Mouse (Mus musculus) embryonic facial prominence, embryonic 15.5 days (tissue): ENCODE measurements around the gene Ptcd3. TPM values are rescaled to one million over a fixed set of nuclear protein-coding genes. Genes with fewer than 3 reads are reported as not detected.
"Not testable (repeated sequence)": the region's sequence is repeated elsewhere in the genome, so short reads cannot be mapped to it uniquely, and the experiment has no call there.

Experiments used
- ATAC-seq: fragments of 200-750 bp; cut with Nextera tagmentation; 2 replicates; pipeline ENCODE4 v1.8.0; 2017; ENCODE audit warnings: low read depth, moderate TSS enrichment; ENCODE audit not compliant: insufficient number of reproducible peaks, low FRiP score, low TSS enrichment
- H3K27ac ChIP-seq: fragments of 300-500 bp; sonication (generic); replicated peaks from 2 replicates; pipeline ENCODE4 v1.5.1; 2015; ENCODE audit warnings: mild to moderate bottlenecking, inconsistent platforms
- H3K27me3 ChIP-seq: fragments of 300-500 bp; sonication (generic); 2 replicates; pipeline ENCODE4 v1.6.1; 2015; ENCODE audit warnings: inconsistent platforms
- H3K36me3 ChIP-seq: fragments of 300-500 bp; sonication (generic); 2 replicates; pipeline ENCODE4 v1.6.1; 2015; ENCODE audit warnings: mild to moderate bottlenecking, inconsistent platforms
- H3K4me1 ChIP-seq: fragments of 300-500 bp; sonication (generic); 2 replicates; pipeline ENCODE4 v1.6.1; 2015; ENCODE audit warnings: inconsistent platforms
- H3K4me2 ChIP-seq: fragments of 300-500 bp; sonication (generic); replicated peaks from 2 replicates; pipeline ENCODE4 v1.6.1; 2015; ENCODE audit warnings: mild to moderate bottlenecking, inconsistent platforms
- H3K4me3 ChIP-seq: fragments of 300-500 bp; sonication (generic); replicated peaks from 2 replicates; pipeline ENCODE4 v1.5.1; 2015; ENCODE audit warnings: mild to moderate bottlenecking, inconsistent platforms
- H3K9ac ChIP-seq: fragments of 300-500 bp; sonication (generic); 2 replicates; pipeline ENCODE4 v1.6.1; 2015; ENCODE audit warnings: inconsistent platforms
- H3K9me3 ChIP-seq: fragments of 300-500 bp; sonication (generic); replicated peaks from 2 replicates; pipeline ENCODE4 v1.6.1; 2016; ENCODE audit warnings: inconsistent platforms
- WGBS: fragments of 180-500 bp; shearing (Covaris S2); methylation state at CpG from one replicate; pipeline ENCODE4 v1.1.7; 2015; 5-methylcytosine and 5-hydroxymethylcytosine counted together
- polyA plus RNA-seq: library from polyadenylated mRNA; unstranded; fragments of >200 nt; fragmentation: Nextera tagmentation; extraction: Ambion mirVana; gene quantifications from 2 replicates; pipeline ENCODE4 v1.2.1, GENCODE M21; 2015

Ptcd3 gene
- polyA plus RNA-seq, 1 experiment from 2014 or later = 86.1 TPM

- H3K4me1 ChIP-seq = peaks cover 11% of the 10 kb centered on the region
- 84% methylated on average over 10 of the region's 10 CpGs for WGBS
- no peak for ATAC-seq
Observed at GRCm38 (mm10) chr6:71930053-71930452, 21.5 kb upstream of the Ptcd3 start.

GRCm38 (mm10) chr6:71927911-71928310 lies 19.4 kb upstream of the Ptcd3 start:
- Histone ChIP-seq H3K27me3 (no peaks in the 10 kb centered on the region), H3K4me1 (no peaks in the 10 kb centered on the region), H3K4me3 (no peak overlapping the region), H3K9ac (no peak overlapping the region), H3K27ac (no peak overlapping the region), H3K4me2 (no peak overlapping the region), H3K9me3 (no peaks in the 10 kb centered on the region), H3K36me3 (peaks cover 90% of the 10 kb centered on the region)
- no peak; the same call in 1 of the 2 replicates for ATAC-seq

More at GRCm38 (mm10) chr6:71930053-71930452, 21.5 kb upstream of the Ptcd3 start:
- Histone ChIP-seq H3K9me3 (no peaks in the 10 kb centered on the region), H3K27ac (no peak overlapping the region), H3K27me3 (no peaks in the 10 kb centered on the region), H3K36me3 (peaks cover 83% of the 10 kb centered on the region), H3K9ac (no peak overlapping the region), H3K4me2 (no peak overlapping the region), H3K4me3 (no peak overlapping the region)

- 85% methylated on average over 5 of the region's 5 CpGs for WGBS
- not testable (repeated sequence) for H3K4me1 ChIP-seq, H3K27ac ChIP-seq, H3K27me3 ChIP-seq, H3K4me3 ChIP-seq, H3K9ac ChIP-seq, ATAC-seq, H3K9me3 ChIP-seq, H3K4me2 ChIP-seq
- H3K36me3 ChIP-seq = peaks cover 88% of the 10 kb centered on the region
Observed at GRCm38 (mm10) chr6:71925233-71925632, 16.7 kb upstream of the Ptcd3 start.

- Histone ChIP-seq H3K9me3 (no peaks in the 10 kb centered on the region), H3K9ac (no peak overlapping the region), H3K27ac (no peak overlapping the region), H3K4me3 (no peak overlapping the region), H3K36me3 (peaks cover 87% of the 10 kb centered on the region), H3K4me2 (no peak overlapping the region), H3K4me1 (no peaks in the 10 kb centered on the region), H3K27me3 (no peaks in the 10 kb centered on the region)
- WGBS = 93% methylated on average over 7 of the region's 7 CpGs
- ATAC-seq = no peak
Observed at GRCm38 (mm10) chr6:71920752-71921151, 12.2 kb upstream of the Ptcd3 start.

GRCm38 (mm10) chr6:71911686-71912450 lies 3.3 kb upstream of the Ptcd3 start:
- no peak overlapping the region for H3K4me2 ChIP-seq
- H3K36me3 ChIP-seq = peaks cover 26% of the 10 kb centered on the region
- H3K4me1 ChIP-seq = peaks cover 3% of the 10 kb centered on the region
- H3K27ac ChIP-seq = no peak overlapping the region
- no peak overlapping the region for H3K4me3 ChIP-seq
- H3K9me3 ChIP-seq = no peaks in the 10 kb centered on the region
- 85% methylated on average over 5 of the region's 5 CpGs for WGBS
- no peaks in the 10 kb centered on the region for H3K27me3 ChIP-seq
- no peak overlapping the region for H3K9ac ChIP-seq
- ATAC-seq = no peak

GRCm38 (mm10) chr6:71909840-71910239 lies 1.3 kb upstream of the Ptcd3 start:
- no peak overlapping the region for H3K27ac ChIP-seq
- H3K36me3 ChIP-seq = peaks cover 22% of the 10 kb centered on the region
- 70% methylated on average over 6 of the region's 6 CpGs for WGBS
- H3K4me1 ChIP-seq = peaks cover 3% of the 10 kb centered on the region
- no peak overlapping the region for H3K9ac ChIP-seq
- no peaks in the 10 kb centered on the region for H3K27me3 ChIP-seq
- H3K4me2 ChIP-seq = peak overlapping the region; percentile 65
- ATAC-seq = no peak
- H3K9me3 ChIP-seq = no peaks in the 10 kb centered on the region
- peak overlapping the region; percentile 85 for H3K4me3 ChIP-seq

GRCm38 (mm10) chr6:71909384-71909783 lies 834 bp upstream of the Ptcd3 start:
- peak overlapping the region; percentile 65 for H3K4me2 ChIP-seq
- H3K4me1 ChIP-seq = peaks cover 3% of the 10 kb centered on the region
- 18% methylated on average over 10 of the region's 10 CpGs for WGBS
- H3K9ac ChIP-seq = peak overlapping the region; percentile 49
- H3K9me3 ChIP-seq = no peaks in the 10 kb centered on the region
- 0 out of 2 replicates have a peak overlapping the region, but pooled peaks have one; percentile 84 for H3K27ac ChIP-seq
- H3K36me3 ChIP-seq = peaks cover 25% of the 10 kb centered on the region
- no peaks in the 10 kb centered on the region for H3K27me3 ChIP-seq
- ATAC-seq = no peak
- H3K4me3 ChIP-seq = peak overlapping the region; percentile 85

- WGBS = 4% methylated on average over 4 of the region's 4 CpGs
- no peaks in the 10 kb centered on the region for H3K9me3 ChIP-seq
- H3K27ac ChIP-seq = no peak overlapping the region
- peak overlapping the region; percentile 65 for H3K4me2 ChIP-seq
- no peak for ATAC-seq
- peak overlapping the region; percentile 49 for H3K9ac ChIP-seq
- H3K4me1 ChIP-seq = peaks cover 3% of the 10 kb centered on the region
- no peaks in the 10 kb centered on the region for H3K27me3 ChIP-seq
- H3K36me3 ChIP-seq = peaks cover 32% of the 10 kb centered on the region
- H3K4me3 ChIP-seq = peak overlapping the region; percentile 85
Observed at GRCm38 (mm10) chr6:71907702-71908235, 781 bp downstream of the Ptcd3 start.

GRCm38 (mm10) chr6:71893263-71893662 lies 15.3 kb downstream of the Ptcd3 start:
- H3K4me2 ChIP-seq = no peak overlapping the region
- H3K36me3 ChIP-seq = peaks cover 85% of the 10 kb centered on the region
- 91% methylated on average over 4 of the region's 4 CpGs for WGBS

GRCm38 (mm10) chr6:71877965-71878760 lies 30.4 kb downstream of the Ptcd3 start:
- H3K9me3 ChIP-seq = no peaks in the 10 kb centered on the region
- H3K27me3 ChIP-seq = no peaks in the 10 kb centered on the region
- H3K4me2 ChIP-seq = no peak overlapping the region
- no peak overlapping the region for H3K4me3 ChIP-seq
- H3K4me1 ChIP-seq = no peaks in the 10 kb centered on the region
- H3K36me3 ChIP-seq = peaks cover 86% of the 10 kb centered on the region
- H3K27ac ChIP-seq = no peak overlapping the region
- ATAC-seq = no peak
- H3K9ac ChIP-seq = no peak overlapping the region
- WGBS = 87% methylated on average over 3 of the region's 3 CpGs

More at GRCm38 (mm10) chr6:71893263-71893662, 15.3 kb downstream of the Ptcd3 start:
- H3K27me3 ChIP-seq = no peaks in the 10 kb centered on the region
- no peak overlapping the region for H3K4me3 ChIP-seq
- H3K4me1 ChIP-seq = no peaks in the 10 kb centered on the region
- H3K9me3 ChIP-seq = no peaks in the 10 kb centered on the region
- no peak overlapping the region for H3K9ac ChIP-seq
- H3K27ac ChIP-seq = no peak overlapping the region
- ATAC-seq = no peak

GRCm38 (mm10) chr6:71871396-71871795 lies 37.2 kb downstream of the Ptcd3 start:
- Histone ChIP-seq H3K4me3 (no peak overlapping the region), H3K27me3 (no peaks in the 10 kb centered on the region), H3K4me2 (no peak overlapping the region), H3K4me1 (no peaks in the 10 kb centered on the region), H3K27ac (no peak overlapping the region), H3K36me3 (peaks cover 78% of the 10 kb centered on the region), H3K9ac (no peak overlapping the region), H3K9me3 (no peaks in the 10 kb centered on the region)
- WGBS = 93% methylated on average over 9 of the region's 9 CpGs
- no peak for ATAC-seq
